Mouse (Mus musculus): ENCODE measurements around the gene Gm5416.
"Not testable (repeated sequence)": the region's sequence is repeated elsewhere in the genome, so short reads cannot be mapped to it uniquely, and the experiment has no call there.

Gene Gm5416

GRCm38 (mm10) chr16:36209967-36210453, at the start of gene Gm5416:
Gene Gm5416 (plus strand): TSS chr16:36210403.
- DNase-seq (ENCODE audit: low read depth): no peak

DNA sequence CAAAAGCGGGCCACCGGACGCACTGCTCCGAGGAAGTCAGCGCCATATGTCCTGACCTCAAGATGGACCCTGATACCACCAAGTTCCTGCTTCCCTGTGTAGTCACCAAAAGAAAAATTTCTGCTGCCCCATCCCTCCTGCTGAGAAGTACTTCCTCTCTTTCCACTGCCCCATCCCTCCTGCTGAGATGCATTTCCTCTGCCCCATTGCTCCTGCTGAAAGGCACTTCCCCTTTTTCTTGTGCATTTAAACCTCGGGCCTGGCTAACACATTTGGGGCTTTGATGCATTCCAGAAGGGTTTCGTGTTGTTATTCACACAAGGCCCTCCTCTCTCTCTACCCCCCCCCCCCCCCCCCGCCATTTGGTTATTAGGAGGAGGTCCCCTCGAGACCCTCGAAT, 42.4 kb upstream of the Gm5416 start:
- DNase-seq (ENCODE audit: low read depth): not testable (repeated sequence)

- DNase-seq (ENCODE audit: low read depth): no peak
Measured at GRCm38 (mm10) chr16:36176108-36176507, 34.1 kb upstream of the Gm5416 start.

GRCm38 (mm10) chr16:36179910-36180309, 30.3 kb upstream of the Gm5416 start:
- DNase-seq (ENCODE audit: low read depth): no peak

DNA sequence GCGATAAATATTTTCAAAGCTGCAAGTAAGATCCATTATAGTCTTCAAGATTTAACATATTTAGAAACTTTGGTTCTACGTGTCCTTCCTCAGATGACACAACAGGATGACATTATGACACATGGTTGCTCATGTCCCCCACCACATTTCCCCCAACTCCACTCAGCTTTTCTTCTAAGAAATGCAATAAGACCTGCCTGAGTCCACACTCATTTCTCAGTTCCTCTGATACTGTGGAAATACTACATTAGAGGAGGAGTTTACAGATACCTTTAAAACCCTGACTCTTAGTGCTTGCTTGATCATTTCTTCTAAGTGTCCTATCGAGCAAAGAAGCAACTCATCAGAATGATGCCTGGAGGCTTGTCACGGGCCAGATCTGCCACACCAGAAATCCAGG, 26.3 kb upstream of the Gm5416 start, which contains the start of gene Gm5483:
Gene Gm5483 (plus strand): TSS at position 301 of the 400 bp plus-strand sequence.
- not testable (repeated sequence) for DNase-seq (ENCODE audit: low read depth)

- DNase-seq (ENCODE audit: low read depth): no peak
Measured at GRCm38 (mm10) chr16:36199226-36199625, 11.0 kb upstream of the Gm5416 start.

DNA sequence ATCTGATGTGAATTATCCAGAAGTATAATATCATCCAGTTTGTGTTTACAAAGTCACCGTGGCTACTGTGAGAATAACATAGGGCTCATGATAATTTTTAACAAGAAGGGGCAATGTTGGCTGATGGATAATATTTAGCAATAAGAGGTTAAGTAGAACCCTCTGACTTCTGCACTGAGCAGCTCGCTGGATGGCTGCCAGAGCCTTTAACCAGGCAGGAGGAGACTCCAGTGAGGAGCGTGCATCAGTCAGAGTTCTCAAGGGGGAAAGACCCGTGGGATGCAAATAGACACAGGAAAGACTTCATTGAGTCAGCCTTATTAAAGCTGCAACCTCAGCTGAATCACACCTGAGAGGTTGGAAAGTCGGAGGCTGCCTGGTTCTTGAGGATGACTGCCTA, 6.4 kb upstream of the Gm5416 start:
- no peak for DNase-seq (ENCODE audit: low read depth)

- not testable (repeated sequence) for DNase-seq (ENCODE audit: low read depth)
Measured at GRCm38 (mm10) chr16:36205684-36206083, 4.5 kb upstream of the Gm5416 start.

- DNase-seq (ENCODE audit: low read depth): not testable (repeated sequence)
Measured at GRCm38 (mm10) chr16:36221168-36221567, 11.0 kb downstream of the Gm5416 start, which contains the start of gene 2010005H15Rik. Gene 2010005H15Rik (plus strand): TSS chr16:36221468.

DNA sequence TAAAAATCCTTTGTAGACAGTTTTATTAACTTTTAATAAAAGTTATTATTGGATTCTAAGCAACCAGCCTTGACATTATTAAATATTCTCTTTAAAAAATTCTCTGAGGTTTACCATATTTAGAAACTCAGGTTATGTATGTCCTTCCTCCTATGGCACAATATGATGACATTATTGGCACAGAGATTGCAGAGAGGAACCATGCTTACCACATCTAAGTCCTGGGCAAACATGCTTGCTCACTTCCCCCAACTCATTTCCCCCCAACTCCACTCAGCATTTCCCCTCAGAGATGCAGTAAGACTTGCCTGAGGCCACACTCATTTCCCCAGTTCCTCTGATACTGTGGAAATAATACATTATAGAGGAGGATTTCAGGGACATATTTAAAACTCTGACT, 50.4 kb downstream of the Gm5416 start:
- DNase-seq (ENCODE audit: low read depth): not testable (repeated sequence)

All from naive thymus-derived CD4-positive, alpha-beta T cell, adult 2 months (primary cell).